Mouse (Mus musculus) forebrain, embryonic 16.5 days (tissue): ENCODE results near the gene 9530053A07Rik. TPM values are rescaled to one million over a fixed set of nuclear protein-coding genes. Genes with fewer than 3 reads are reported as not detected.

Experiments
- ATAC-seq: fragments of 200-750 bp; cut with Nextera tagmentation; 2 replicates; pipeline ENCODE4 v1.8.0; 2017; ENCODE audit warnings: mild to moderate bottlenecking, moderate library complexity
- H3K27ac ChIP-seq: fragments of 300-500 bp; sonication (generic); 2 replicates; pipeline ENCODE4 v1.5.1; 2014; ENCODE audit warnings: low read length, control low read depth
- H3K27me3 ChIP-seq: fragments of 300-500 bp; sonication (generic); replicated peaks from 2 replicates; pipeline ENCODE4 v1.6.1; 2014; ENCODE audit warnings: low read length; ENCODE audit not compliant: control insufficient read depth, insufficient read depth
- H3K36me3 ChIP-seq: fragments of 300-500 bp; sonication (generic); 2 replicates; pipeline ENCODE4 v1.6.1; 2014; ENCODE audit not compliant: control insufficient read depth, insufficient read depth
- H3K4me1 ChIP-seq: fragments of 300-500 bp; sonication (generic); replicated peaks from 2 replicates; pipeline ENCODE4 v1.6.1; 2014; ENCODE audit warnings: low read length; ENCODE audit not compliant: control insufficient read depth, insufficient read depth
- H3K4me2 ChIP-seq: fragments of 300-500 bp; sonication (generic); 2 replicates; pipeline ENCODE4 v1.6.1; 2014; ENCODE audit warnings: mild to moderate bottlenecking, low read length, control low read depth
- H3K4me3 ChIP-seq: fragments of 300-500 bp; sonication (generic); replicated peaks from 2 replicates; pipeline ENCODE4 v1.5.1; 2014; ENCODE audit warnings: mild to moderate bottlenecking, low read length, control low read depth
- H3K9ac ChIP-seq: fragments of 300-500 bp; sonication (generic); replicated peaks from 2 replicates; pipeline ENCODE4 v1.6.1; 2014; ENCODE audit warnings: low read depth, low read length, control low read depth
- H3K9me3 ChIP-seq: fragments of 300-500 bp; sonication (generic); 2 replicates; pipeline ENCODE4 v1.6.1; 2016; ENCODE audit warnings: low read length; ENCODE audit not compliant: control insufficient read depth
- WGBS: fragments of 180-500 bp; shearing (Covaris S2); extraction: QIAGEN DNeasy Blood & Tissue Kit; methylation state at CpG from one replicate; pipeline ENCODE4 v1.1.7; 2014; 5-methylcytosine and 5-hydroxymethylcytosine counted together
- polyA plus RNA-seq: library from polyadenylated mRNA; unstranded; fragments of >200 nt; fragmentation: Nextera tagmentation; extraction: Ambion mirVana; gene quantifications from 2 replicates; pipeline ENCODE4 v1.2.1, GENCODE M21; 2015

9530053A07Rik gene
- polyA plus RNA-seq, 1 experiment from 2014 or later: 0.14 TPM

DNA sequence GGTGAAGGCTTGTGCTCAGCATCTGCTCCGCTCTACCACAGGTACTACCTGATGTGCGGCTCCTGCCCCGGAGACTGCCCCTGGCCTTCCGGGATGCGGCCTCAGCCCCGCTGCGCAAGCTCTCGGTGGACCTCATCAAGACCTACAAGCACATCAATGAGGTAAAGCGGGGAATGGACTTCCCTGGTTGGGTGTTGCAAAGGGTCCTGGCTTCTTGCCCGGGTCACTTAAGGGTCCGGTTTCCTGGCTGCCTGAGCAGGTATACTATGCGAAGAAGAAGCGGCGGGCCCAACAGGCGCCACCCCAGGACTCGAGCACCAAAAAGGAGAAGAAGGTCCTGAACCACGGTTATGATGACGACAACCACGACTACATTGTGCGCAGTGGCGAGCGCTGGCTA lies 53.1 kb downstream of the 9530053A07Rik start:
- Histone ChIP-seq H3K27me3 (no peaks in the 10 kb centered on the region), H3K4me2 (no peak overlapping the region), H3K9me3 (no peaks in the 10 kb centered on the region), H3K27ac (no peak overlapping the region), H3K9ac (no peak overlapping the region), H3K36me3 (peaks cover 50% of the 10 kb centered on the region), H3K4me1 (peaks cover 14% of the 10 kb centered on the region), H3K4me3 (no peak overlapping the region)
- ATAC-seq: no peak
- WGBS: 95% methylated on average over 22 of the region's 22 CpGs

DNA sequence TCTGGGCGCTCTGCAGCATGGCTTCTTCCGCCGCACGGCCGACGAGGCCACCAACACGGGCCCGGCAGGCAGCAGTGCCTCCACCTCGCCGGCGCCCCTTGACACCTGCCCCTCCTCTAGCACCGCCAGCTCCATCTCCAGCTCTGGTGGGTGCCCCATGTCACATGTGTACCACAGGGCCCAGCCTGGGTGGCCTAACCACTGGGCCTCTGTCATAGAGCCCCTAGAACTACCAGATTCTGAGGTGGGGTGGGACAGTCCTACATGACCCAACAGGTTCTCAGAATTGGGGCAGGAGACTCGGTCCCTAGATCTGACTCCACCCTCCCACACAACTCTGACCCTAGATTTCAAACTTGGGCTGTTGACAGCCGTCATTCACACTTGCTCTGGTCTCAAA lies 56.6 kb downstream of the 9530053A07Rik start:
- WGBS: 90% methylated on average over 14 of the region's 14 CpGs
- 0 out of 2 replicates have a peak, but pooled peaks have one; percentile 22 for ATAC-seq
- no peak overlapping the region for H3K27ac ChIP-seq

DNA sequence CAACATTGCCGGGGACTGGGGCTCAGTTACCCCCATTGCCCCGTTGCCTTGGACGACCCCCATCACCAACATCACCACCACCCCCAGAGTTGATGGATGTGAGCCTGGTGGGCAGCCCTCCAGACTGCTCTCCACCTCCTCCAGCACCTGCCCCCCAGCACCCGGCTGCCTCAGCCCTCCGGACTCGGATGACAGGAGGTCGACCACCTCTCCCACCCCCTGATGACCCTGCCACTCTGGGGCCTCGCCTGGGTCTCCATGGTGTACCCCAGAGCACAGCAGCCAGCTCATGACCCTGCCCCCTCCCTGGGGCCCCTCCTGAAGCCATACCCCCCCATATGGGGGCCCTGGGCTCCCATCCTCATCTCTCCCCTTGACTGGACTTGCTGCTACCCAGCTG lies 57.4 kb downstream of the 9530053A07Rik start:
- H3K4me2 ChIP-seq: no peak overlapping the region
- ATAC-seq: no peak
- no peaks in the 10 kb centered on the region for H3K4me1 ChIP-seq
- no peaks in the 10 kb centered on the region for H3K27me3 ChIP-seq
- H3K9me3 ChIP-seq: no peaks in the 10 kb centered on the region
- H3K9ac ChIP-seq: no peak overlapping the region
- 92% methylated on average over 8 of the region's 8 CpGs for WGBS
- H3K36me3 ChIP-seq: peaks cover 75% of the 10 kb centered on the region
- H3K4me3 ChIP-seq: no peak overlapping the region
- no peak overlapping the region for H3K27ac ChIP-seq

More for the DNA sequence above, 56.6 kb downstream of the 9530053A07Rik start:
- no peaks in the 10 kb centered on the region for H3K9me3 ChIP-seq
- no peak overlapping the region for H3K9ac ChIP-seq
- H3K4me2 ChIP-seq: no peak overlapping the region
- H3K36me3 ChIP-seq: peaks cover 75% of the 10 kb centered on the region
- no peaks in the 10 kb centered on the region for H3K27me3 ChIP-seq
- no peak overlapping the region for H3K4me3 ChIP-seq
- peaks cover 6% of the 10 kb centered on the region for H3K4me1 ChIP-seq

DNA sequence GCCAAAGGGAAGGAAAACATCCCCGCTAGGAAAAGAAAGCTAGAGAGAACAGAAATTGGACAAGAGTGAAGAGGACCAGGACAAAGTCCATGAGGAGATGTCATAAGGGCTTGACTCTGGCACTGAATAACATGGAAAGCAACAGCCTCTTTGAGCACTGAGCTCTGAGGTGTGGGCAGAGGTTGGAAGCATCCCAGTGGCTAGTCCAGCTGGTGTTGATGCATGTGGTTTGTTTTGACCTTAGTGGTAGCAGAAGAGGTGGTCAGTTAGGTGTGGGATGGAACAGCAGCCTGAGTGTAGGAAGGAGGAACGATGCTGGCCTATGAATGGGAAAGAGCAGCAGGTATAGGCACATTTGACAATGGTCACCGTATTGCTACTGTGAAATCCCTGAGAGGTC lies 62.2 kb downstream of the 9530053A07Rik start:
- 93% methylated on average over 3 of the region's 3 CpGs for WGBS
- no peak for ATAC-seq
- peaks cover 48% of the 10 kb centered on the region for H3K36me3 ChIP-seq

DNA sequence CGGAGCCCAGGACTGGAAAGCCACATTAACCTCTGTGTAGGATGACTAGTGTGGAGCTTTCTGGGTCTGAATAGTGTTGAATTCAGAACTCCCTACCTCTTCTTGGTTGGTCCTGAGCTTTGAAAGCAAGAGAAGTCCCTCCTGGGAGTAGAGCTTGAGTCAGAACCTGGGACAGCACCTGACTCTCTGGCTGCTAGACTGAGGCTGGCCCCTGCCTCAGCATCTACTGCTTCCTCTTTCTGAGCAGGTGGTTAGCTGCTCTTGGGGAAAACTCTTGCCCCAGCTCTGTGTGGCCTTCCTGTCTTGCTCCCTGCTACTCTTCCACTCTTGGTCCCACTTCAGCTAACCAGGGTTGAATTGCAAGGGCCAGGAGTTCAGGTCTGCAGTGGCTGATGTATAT lies 62.6 kb downstream of the 9530053A07Rik start:
- Histone ChIP-seq H3K4me2 (no peak overlapping the region), H3K4me1 (no peaks in the 10 kb centered on the region)
- WGBS: 95% methylated on average over 1 of the region's 1 CpGs

More for the DNA sequence above, 62.2 kb downstream of the 9530053A07Rik start:
- Histone ChIP-seq H3K27ac (no peak overlapping the region), H3K4me2 (no peak overlapping the region), H3K4me3 (no peak overlapping the region), H3K9ac (no peak overlapping the region), H3K4me1 (no peaks in the 10 kb centered on the region), H3K9me3 (no peaks in the 10 kb centered on the region), H3K27me3 (no peaks in the 10 kb centered on the region)

DNA sequence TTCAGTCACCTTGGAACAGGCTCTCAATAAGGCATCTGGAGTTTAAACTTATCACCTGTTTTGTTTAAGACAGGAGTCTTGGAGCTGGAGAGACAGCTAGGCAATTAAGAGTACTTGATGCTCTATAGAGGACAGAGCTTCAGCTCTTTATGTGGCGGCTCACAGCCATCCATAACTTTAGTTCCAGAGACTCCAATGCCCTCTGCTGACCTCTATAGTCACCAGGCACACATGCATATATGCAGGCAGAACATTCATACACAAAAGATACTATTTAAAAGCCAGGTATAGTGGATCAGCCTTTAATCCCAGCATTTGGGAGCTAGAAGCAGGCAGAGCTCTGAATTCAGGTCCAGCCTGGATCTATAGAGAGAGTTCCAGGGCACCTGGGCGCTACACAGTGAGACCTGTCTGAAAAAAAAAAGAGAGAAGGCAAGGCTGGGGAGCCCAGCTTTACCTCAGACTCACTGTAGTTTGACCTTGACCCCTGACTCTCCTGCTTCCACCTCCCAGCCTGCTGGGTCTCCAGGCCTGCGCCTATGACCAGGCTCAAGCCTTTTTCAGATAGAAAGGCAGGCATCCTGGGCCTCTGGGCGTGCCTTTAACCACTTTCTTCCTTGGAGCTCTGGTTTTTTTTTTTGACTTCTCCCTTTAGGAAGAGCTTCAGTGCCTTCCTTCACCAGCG lies 66.3 kb downstream of the 9530053A07Rik start:
- WGBS: 91% methylated on average over 5 of the region's 5 CpGs
- no peak overlapping the region for H3K4me2 ChIP-seq
- no peaks in the 10 kb centered on the region for H3K4me1 ChIP-seq
- peaks cover 15% of the 10 kb centered on the region for H3K36me3 ChIP-seq
- no peak for ATAC-seq
- H3K9me3 ChIP-seq: no peaks in the 10 kb centered on the region
- H3K27me3 ChIP-seq: no peaks in the 10 kb centered on the region
- no peak overlapping the region for H3K27ac ChIP-seq
- no peak overlapping the region for H3K9ac ChIP-seq
- H3K4me3 ChIP-seq: no peak overlapping the region

More for the DNA sequence above, 62.6 kb downstream of the 9530053A07Rik start:
- no peak overlapping the region for H3K27ac ChIP-seq
- no peak overlapping the region for H3K4me3 ChIP-seq
- no peaks in the 10 kb centered on the region for H3K9me3 ChIP-seq
- H3K36me3 ChIP-seq: peaks cover 45% of the 10 kb centered on the region
- ATAC-seq: no peak
- H3K27me3 ChIP-seq: no peaks in the 10 kb centered on the region
- no peak overlapping the region for H3K9ac ChIP-seq

DNA sequence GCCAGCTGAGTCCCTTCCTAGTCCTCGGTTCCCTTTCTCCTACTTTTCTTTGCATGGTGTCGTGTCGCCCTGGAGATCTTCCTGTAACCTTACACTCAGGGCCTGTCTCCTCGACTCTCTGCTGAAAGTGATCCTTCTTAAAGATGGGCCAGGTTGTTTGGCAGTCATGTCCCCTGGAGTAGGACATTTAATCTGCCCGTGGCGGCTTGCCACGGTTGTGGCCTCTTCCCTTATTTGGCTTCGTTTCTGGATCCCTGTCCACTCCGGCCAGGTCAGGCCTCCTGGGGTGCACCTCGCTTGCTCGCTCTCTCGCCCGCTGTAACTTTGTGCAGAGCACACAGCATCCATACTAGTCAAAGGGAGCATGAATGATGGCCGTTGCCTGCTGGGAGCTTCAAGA lies 67.3 kb downstream of the 9530053A07Rik start:
- Histone ChIP-seq H3K27ac (no peak overlapping the region), H3K4me1 (no peaks in the 10 kb centered on the region), H3K9ac (no peak overlapping the region), H3K36me3 (peaks cover 12% of the 10 kb centered on the region), H3K4me3 (no peak overlapping the region), H3K27me3 (no peaks in the 10 kb centered on the region), H3K4me2 (no peak overlapping the region), H3K9me3 (no peaks in the 10 kb centered on the region)
- WGBS: 84% methylated on average over 14 of the region's 14 CpGs
- no peak for ATAC-seq

DNA sequence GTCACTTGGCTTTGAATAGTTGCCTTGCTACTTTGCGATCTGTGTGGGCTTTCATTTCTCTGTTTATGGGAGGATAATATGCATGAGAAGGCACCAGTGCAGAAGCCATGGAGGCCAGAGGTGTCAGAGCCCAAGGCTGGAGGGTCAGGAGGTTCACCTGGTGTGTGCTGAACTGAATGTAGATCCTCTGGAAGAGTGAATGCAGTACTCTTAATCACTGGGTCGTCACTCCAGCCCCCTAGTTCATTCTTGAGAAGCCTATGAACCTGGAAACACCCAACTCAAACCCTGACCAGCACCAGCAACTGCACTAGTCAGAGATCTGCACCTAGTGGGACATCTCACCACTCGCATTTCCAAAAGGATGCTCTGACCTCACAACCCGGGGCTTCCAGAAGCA lies 69.8 kb downstream of the 9530053A07Rik start:
- Histone ChIP-seq H3K36me3 (peaks cover 5% of the 10 kb centered on the region), H3K27me3 (no peaks in the 10 kb centered on the region), H3K4me3 (no peak overlapping the region), H3K4me2 (no peak overlapping the region), H3K9ac (no peak overlapping the region), H3K4me1 (no peaks in the 10 kb centered on the region), H3K27ac (no peak overlapping the region), H3K9me3 (no peaks in the 10 kb centered on the region)
- 69% methylated on average over 4 of the region's 4 CpGs for WGBS
- ATAC-seq: no peak

DNA sequence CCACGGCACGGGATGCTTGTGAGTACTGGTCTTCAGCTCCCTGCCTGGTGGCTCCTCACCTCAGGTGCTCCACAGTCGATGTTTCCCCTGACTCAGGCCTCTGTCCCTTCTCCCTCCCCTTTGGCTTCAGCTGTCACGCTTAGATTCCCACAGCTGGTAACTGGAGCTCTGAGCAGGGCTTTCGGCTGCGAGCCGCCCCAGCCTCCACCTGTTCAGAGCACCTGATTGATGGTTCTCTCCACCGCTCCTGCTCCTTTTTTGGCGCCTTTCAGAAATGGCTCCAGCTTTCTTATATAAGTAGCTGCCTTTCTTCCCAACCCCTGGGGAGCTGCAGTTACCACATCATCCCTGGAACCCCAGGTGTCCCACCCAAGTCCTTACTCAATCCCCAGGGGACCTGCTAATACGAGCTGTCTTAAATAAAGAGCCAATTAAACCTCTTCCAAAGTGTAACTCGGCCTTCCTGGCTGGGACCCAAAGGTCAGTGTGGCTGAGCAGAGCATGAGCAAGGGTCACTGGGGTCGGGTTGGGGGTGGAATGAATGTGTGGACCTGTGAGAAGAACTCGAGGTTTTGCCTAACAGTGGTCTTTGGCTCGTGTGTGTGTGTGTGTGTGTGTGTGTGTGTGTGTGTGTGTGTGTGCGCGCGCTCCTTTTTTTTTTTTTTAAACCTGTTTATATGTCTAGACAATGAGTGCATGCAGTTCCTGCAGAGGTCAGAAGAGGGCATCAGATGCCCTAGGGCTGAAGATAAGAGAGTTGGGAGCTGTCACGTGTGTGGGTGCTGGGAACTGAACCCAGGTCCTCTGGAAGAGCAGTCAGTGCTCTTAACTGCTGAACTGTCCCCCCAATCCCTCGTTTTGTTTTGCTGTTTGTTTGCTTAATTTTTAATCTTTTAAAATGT lies 74.2 kb downstream of the 9530053A07Rik start:
- no peak overlapping the region for H3K4me3 ChIP-seq
- H3K4me1 ChIP-seq: no peaks in the 10 kb centered on the region
- no peaks in the 10 kb centered on the region for H3K9me3 ChIP-seq
- H3K4me2 ChIP-seq: no peak overlapping the region
- H3K9ac ChIP-seq: no peak overlapping the region
- no peaks in the 10 kb centered on the region for H3K36me3 ChIP-seq
- no peaks in the 10 kb centered on the region for H3K27me3 ChIP-seq
- H3K27ac ChIP-seq: no peak overlapping the region
- ATAC-seq: no peak
- WGBS: 63% methylated on average over 19 of the region's 19 CpGs
